Mouse (Mus musculus) G1E-ER4 (cell line): ENCODE data around the gene Vamp1. TPM values are rescaled to one million over a fixed set of nuclear protein-coding genes. Genes with fewer than 3 reads are reported as not detected.

ENCODE experiments used
- GATA1 ChIP-seq: IDR thresholded peaks from one replicate; pipeline ENCODE4 v1.8.0; 2012; ENCODE audit warnings: low read length, inconsistent platforms
- polyA plus RNA-seq: library from polyadenylated mRNA; stranded (reverse); fragments of >175 nt; gene quantifications from 2 replicates; pipeline ENCODE4 v1.2.3, GENCODE M21; 2012

Vamp1 gene
- 2.3 and 3.1 TPM in 2 replicates for polyA plus RNA-seq

DNA sequence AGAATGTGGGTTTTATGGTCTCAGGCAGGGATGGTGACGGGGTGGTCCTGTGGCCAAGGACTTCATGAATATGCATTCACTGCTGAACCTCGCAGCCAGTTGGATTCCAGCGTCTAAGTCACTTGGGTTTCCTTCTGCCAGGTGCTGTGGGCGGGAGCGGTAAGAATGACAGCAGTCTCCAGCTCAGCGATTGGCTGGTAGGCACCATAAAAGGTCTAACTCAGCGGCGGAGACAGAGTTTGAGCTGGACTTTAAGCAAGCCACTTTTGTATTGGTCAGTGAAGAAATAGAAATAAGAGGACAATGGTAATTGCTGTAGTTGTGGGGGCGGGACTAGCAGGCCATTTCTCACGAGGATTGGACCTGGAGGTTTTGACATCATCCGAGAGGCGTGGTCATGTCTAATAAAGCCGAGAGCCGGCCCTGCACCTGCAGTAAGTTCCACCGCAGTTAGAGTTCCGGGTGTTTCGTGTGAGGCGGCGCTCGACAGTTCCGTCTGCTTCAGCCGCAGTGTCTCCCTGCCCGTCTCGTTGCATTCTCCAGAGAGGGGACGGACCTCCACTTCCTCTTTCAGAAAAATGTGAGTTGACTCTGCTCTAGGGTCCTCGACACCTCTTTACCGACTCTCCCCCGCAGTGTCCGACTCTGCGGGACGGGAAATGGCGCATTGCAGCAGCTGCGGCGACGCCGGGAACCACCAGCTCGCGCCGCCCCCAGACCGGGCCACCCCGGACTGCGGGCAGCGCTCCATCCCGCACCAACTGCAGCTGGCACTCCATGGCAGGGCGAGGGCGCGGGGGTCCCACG, at the start of gene Vamp1:
TSS of gene Vamp1 (plus strand) at position 404 of the 807 bp plus-strand sequence.
- no peak for TF ChIP-seq GATA1

DNA sequence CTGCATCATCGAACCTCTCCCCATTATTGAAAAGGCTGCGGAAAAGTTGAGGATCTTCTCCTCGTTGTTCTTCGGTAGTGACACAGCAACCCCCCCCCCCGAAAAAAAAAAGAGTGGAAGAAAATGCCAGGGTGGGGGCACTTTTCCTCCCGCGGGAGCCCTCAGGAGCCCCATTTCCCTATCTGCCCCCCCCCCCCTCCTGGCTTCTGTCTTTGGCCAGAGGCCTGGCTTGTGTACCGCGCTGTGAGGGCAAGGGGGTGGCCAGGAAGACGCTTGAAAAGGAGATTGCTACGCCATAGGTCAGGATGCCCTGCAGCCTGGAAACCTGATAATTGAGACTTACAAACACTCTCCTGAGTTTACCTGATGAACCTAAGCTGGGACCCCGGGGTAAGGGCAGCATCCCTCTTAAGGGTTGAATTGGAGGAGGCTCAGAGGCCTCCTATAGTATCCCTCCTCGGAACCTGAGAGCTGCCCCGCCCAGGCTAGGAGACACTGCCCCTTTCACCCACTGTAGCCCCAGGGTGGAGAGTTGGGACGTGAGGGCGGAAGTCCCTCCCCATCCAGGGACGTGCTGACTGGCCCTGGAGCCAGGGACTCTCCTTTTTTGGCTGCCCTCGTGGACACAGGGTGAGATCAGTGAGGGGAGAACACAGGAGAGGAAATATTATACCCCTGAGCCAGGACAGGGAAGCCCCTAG, 49.1 kb upstream of the Vamp1 start, which contains the start of gene Gapdh:
TSS of gene Gapdh (minus strand) at position 417 of the 701 bp plus-strand sequence.
- no peak for TF ChIP-seq GATA1

DNA sequence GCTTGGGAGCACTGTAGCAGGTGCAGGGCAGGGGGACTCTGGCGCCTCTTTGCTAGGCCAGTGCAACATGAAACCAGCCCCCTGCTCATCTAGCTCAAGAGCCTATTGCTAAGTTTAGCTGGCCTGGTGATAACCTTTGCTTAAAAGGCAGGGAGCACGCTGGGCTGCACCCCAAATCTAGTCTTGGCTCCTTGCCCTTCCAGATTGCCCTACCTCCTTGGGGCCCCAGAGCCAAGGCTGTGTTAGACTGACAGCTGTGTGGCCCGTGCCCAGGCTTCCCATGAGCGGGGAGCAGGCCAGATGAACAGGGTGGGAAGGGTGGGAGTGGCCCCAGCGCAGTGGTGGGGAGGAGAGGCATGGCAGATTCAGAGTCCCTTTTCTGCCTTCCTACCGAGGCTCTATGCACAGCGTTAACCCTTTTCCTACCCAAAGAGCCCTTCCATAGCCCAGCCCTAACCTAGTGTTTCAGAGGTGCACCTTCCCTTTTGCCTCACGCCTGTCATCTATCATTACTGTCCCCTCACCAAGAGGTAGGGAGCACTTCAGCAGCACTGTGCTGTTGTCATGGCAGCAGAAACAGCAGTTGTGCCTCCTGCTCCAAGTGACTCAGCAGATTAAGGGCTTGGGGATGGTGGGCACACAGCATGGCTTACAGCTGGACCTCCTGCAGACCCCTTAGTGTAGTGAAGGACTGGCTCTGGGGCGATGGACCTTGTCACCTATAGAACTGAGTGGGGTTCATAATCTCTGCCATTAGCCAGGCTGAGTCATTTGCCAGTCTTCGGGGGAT, 48.3 kb upstream of the Vamp1 start:
- no peak for TF ChIP-seq GATA1

DNA sequence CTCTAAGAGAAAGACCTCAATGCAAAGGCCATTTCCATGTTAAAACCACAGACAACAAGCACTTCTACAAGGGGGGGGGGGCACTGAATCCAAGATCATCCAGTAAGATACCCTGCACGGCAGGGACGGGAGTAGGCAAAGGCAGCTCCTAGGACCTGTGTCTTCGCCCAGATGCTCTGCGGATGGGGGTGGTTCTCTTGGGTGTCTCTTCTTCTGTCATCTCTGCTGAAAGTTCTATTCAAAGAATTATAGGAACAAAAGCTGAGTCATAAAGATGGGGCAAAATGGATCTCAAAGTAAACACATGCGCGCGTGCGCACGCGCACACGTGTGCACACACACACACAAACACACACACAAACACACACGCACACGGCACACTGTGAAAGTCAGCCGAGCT, 47.3 kb upstream of the Vamp1 start:
- no peak for TF ChIP-seq GATA1

- no peak for TF ChIP-seq GATA1
These were observed 45.2 kb upstream of the Vamp1 start for GRCm38 (mm10) chr6:125170194-125170593.

DNA sequence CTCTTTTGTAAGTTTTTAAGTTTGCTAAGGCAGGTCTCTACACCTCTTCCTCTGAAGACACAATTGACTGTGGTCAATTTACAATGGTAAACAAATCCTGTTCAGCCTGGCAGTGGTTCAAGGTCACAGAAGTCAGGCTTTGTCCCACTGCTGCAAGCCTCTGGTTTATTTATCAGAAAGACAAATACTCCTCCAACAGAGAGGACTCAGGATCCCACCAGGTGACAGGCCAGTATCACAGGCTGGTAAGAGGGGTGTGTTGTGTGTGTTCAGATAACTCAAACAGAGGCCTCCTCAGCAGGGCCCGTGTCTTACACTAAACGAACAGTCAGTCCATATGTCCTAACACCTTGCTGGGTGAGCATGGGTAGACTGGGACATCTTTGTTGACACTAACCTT, 42.9 kb upstream of the Vamp1 start:
- TF ChIP-seq GATA1: no peak

DNA sequence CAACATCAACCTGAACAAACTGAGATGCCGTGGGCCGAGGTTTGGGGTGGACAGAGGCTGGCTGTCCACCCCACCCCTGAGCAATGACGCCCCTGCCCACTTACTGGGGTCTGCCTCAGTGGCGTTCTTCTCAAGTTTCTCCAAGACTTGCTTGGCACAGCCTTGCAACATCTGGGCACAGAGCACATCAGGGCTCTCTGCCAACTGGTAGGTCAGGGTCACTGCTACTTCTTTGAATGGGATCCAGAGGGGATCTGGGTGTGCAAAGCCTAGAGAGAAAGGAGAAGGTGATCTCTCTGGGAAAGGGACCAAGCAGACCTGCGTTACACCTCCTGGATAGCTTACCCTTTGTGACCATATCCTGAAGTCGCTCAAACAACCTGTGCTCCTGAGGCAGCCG, 42.1 kb upstream of the Vamp1 start:
- no peak for TF ChIP-seq GATA1

GRCm38 (mm10) chr6:125175469-125175868, 39.9 kb upstream of the Vamp1 start:
- TF ChIP-seq GATA1: no peak

- TF ChIP-seq GATA1: no peak
These were observed 35.8 kb upstream of the Vamp1 start for GRCm38 (mm10) chr6:125179601-125180000.

GRCm38 (mm10) chr6:125182133-125182532, 33.2 kb upstream of the Vamp1 start:
- no peak for TF ChIP-seq GATA1

- no peak for TF ChIP-seq GATA1
These were observed 29.1 kb upstream of the Vamp1 start for GRCm38 (mm10) chr6:125186203-125186602.

DNA sequence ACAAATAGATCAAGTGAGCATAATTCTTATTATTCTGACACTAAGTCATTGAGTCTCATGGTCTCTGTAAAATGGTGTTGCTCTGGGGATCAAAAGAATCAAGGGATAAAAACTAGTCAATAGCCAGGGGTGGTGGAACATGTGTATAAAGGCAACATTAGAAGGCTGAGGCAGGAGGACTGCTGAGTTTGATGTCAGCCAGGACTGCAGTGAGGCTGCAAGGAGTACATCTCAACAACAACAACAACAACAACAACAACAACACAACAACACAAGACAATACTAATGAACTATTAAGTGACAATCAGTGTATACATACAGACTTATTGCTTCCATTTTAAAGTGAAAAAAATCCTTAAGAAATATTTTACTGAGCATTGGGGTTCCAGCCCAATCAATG, 24.5 kb upstream of the Vamp1 start:
- no peak for TF ChIP-seq GATA1

- no peak for TF ChIP-seq GATA1
These were observed 23.9 kb upstream of the Vamp1 start, which contains the start of the genes Ncapd2 and Mrpl51 for GRCm38 (mm10) chr6:125191332-125192015. TSS of gene Ncapd2 (minus strand) at chr6:125191701. TSS of gene Mrpl51 (plus strand) at chr6:125191801.

- TF ChIP-seq GATA1: no peak
These were observed 23.2 kb upstream of the Vamp1 start for GRCm38 (mm10) chr6:125192016-125192714.

- no peak for TF ChIP-seq GATA1
These were observed 22.5 kb upstream of the Vamp1 start for GRCm38 (mm10) chr6:125192841-125193240.

DNA sequence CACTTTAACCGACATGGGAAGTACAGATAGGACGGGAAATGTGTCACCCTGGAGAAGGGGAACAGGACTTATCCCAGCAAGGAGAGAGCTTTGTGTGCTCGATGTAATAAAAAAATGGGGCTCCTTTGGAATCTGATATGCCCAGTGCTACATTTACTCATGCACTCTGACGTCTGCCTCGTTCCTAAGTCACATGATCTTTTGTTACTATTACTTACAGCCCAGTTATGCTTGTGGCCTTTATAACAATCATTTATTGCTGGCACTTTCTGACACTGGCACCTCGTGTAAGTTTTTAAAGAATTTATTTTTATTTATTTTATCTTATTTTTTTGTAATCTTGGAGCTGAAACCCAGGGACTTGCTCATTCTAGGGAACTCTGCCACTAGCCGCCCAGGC, 22.0 kb upstream of the Vamp1 start:
- no peak for TF ChIP-seq GATA1
